Mouse (Mus musculus) liver, postnatal 0 days (tissue): ENCODE results near the gene Sgpp2. TPM values are rescaled to one million over a fixed set of nuclear protein-coding genes. Genes with fewer than 3 reads are reported as not detected.
A peak's percentile ranks its signal among the peaks of the same experiment; 100 is the strongest.

Source experiments
- ATAC-seq: fragments of 200-750 bp; cut with Nextera tagmentation; 2 replicates; pipeline ENCODE4 v1.8.0; 2017; ENCODE audit warnings: mild to moderate bottlenecking, moderate library complexity
- DNase-seq: peaks from one replicate; pipeline ENCODE4 v3.0.0-alpha.2; 2016
- H3K27ac ChIP-seq: fragments of 300-500 bp; sonication (generic); 2 replicates; pipeline ENCODE4 v1.5.1; 2014; ENCODE audit warnings: antibody characterized with exemption, moderate library complexity, mild to moderate bottlenecking, low read depth
- H3K27me3 ChIP-seq: fragments of 300-500 bp; sonication (generic); 2 replicates; pipeline ENCODE4 v1.6.1; 2014; ENCODE audit warnings: low read length, control low read depth, mixed read lengths; ENCODE audit not compliant: insufficient read depth
- H3K36me3 ChIP-seq: fragments of 300-500 bp; sonication (generic); replicated peaks from 2 replicates; pipeline ENCODE4 v1.6.1; 2014; ENCODE audit warnings: mild to moderate bottlenecking, control low read depth, low read length, moderate library complexity, mixed read lengths; ENCODE audit not compliant: insufficient read depth
- H3K4me1 ChIP-seq: fragments of 300-500 bp; sonication (generic); 2 replicates; pipeline ENCODE4 v1.6.1; 2014; ENCODE audit warnings: antibody characterized with exemption, mild to moderate bottlenecking, control low read depth; ENCODE audit not compliant: insufficient read depth
- H3K4me2 ChIP-seq: fragments of 300-500 bp; sonication (generic); 2 replicates; pipeline ENCODE4 v1.6.1; 2014; ENCODE audit warnings: low read depth, mild to moderate bottlenecking, low read length, moderate library complexity, mixed read lengths
- H3K4me3 ChIP-seq: fragments of 300-500 bp; sonication (generic); 2 replicates; pipeline ENCODE4 v1.5.1; 2014; ENCODE audit warnings: low read depth, low read length
- H3K9ac ChIP-seq: fragments of 300-500 bp; sonication (generic); replicated peaks from 2 replicates; pipeline ENCODE4 v1.6.1; 2014; ENCODE audit warnings: mild to moderate bottlenecking, moderate library complexity
- H3K9me3 ChIP-seq: fragments of 300-500 bp; sonication (generic); 2 replicates; pipeline ENCODE4 v1.6.1; 2016; ENCODE audit warnings: mild to moderate bottlenecking, control low read depth, low read length, mixed read lengths
- CTCF ChIP-seq: sonication (generic); IDR thresholded peaks from 2 replicates; pipeline ENCODE4 v1.5.1; 2016; ENCODE audit warnings: antibody characterized with exemption, low read depth
- EP300 ChIP-seq: IDR thresholded peaks from 2 replicates; pipeline ENCODE4 v1.6.1; 2016; ENCODE audit warnings: antibody characterized with exemption, low read depth, mild to moderate bottlenecking
- WGBS: fragments of 180-500 bp; shearing (Covaris S2); extraction: QIAGEN DNeasy Blood & Tissue Kit; methylation state at CpG from one replicate; pipeline ENCODE4 v1.1.7; 2014; ENCODE audit not compliant: insufficient replicate concordance; 5-methylcytosine and 5-hydroxymethylcytosine counted together
- polyA plus RNA-seq: library from polyadenylated mRNA; unstranded; fragments of >200 nt; fragmentation: Nextera tagmentation; extraction: Ambion mirVana; gene quantifications from 2 replicates; pipeline ENCODE4 v1.2.1, GENCODE M21; 2015

The Sgpp2 gene
- polyA plus RNA-seq, 1 experiment from 2014 or later = 0.14 TPM

DNA sequence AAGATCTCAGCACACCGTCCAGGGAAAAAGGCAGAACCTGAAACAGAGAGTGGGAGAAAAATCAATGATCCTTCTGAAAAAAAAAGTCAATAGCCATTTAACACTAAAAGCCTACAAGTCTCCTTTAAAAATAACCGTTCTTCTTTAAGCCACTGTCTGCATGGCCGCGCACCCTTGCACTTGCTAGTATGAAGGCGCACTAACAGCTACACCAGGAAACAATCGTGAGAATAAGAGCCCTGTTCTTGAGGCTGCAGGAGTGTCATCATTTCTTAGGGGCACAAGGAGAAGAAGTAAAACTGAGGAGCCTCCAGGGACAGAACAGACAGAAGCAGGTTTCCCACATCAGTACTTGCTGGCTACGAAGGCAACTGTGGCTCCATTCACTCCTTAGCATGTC, 115.2 kb downstream of the Sgpp2 start:
- no peak for TF ChIP-seq EP300
- TF ChIP-seq CTCF = no peak
- no peak for DNase-seq
- no peak overlapping the region for H3K27ac ChIP-seq
- H3K4me2 ChIP-seq = no peak overlapping the region
- H3K27me3 ChIP-seq = no peaks in the 10 kb centered on the region
- peaks cover 15% of the 10 kb centered on the region for H3K36me3 ChIP-seq
- no peak for ATAC-seq
- peaks cover 8% of the 10 kb centered on the region for H3K4me1 ChIP-seq
- no peak overlapping the region for H3K9ac ChIP-seq
- H3K4me3 ChIP-seq = no peak overlapping the region
- H3K9me3 ChIP-seq = no peaks in the 10 kb centered on the region
- WGBS = 80% methylated on average over 7 of the region's 7 CpGs

- no peak for DNase-seq
Observed at GRCm38 (mm10) chr1:78425793-78426700, 115.9 kb downstream of the Sgpp2 start.

DNA sequence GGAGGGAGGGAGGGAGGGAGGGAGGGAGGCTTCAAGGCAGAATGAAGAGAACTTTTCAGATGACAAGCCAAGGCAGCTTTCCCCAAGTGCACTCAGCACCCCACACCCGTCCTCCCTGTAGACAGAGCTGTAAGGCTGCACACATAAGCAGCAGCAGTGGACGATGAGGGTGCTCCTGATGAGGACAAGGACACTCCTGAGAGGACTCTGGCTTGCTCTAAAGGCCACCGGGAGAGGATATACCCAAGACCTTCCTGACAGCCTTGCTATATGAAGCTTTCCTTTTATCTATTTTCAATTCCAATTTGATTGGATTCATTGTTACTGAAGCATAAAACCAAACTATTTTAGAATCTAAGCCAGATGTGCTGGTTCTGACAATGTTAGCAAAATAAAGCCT, 116.7 kb downstream of the Sgpp2 start:
- Histone ChIP-seq H3K4me3 (no peak overlapping the region), H3K4me2 (no peak overlapping the region), H3K4me1 (peaks cover 8% of the 10 kb centered on the region), H3K27me3 (no peaks in the 10 kb centered on the region), H3K9ac (no peak overlapping the region), H3K27ac (no peak overlapping the region), H3K36me3 (peaks cover 12% of the 10 kb centered on the region), H3K9me3 (no peaks in the 10 kb centered on the region)
- no peak for TF ChIP-seq EP300
- TF ChIP-seq CTCF = no peak
- WGBS = 76% methylated on average over 3 of the region's 3 CpGs
- DNase-seq (no peak), ATAC-seq (no peak)

More at GRCm38 (mm10) chr1:78425793-78426700, 115.9 kb downstream of the Sgpp2 start:
- Histone ChIP-seq H3K36me3 (peaks cover 12% of the 10 kb centered on the region), H3K4me2 (no peak overlapping the region), H3K4me3 (no peak overlapping the region), H3K9me3 (no peaks in the 10 kb centered on the region), H3K4me1 (peaks cover 8% of the 10 kb centered on the region), H3K27me3 (no peaks in the 10 kb centered on the region), H3K27ac (no peak overlapping the region), H3K9ac (no peak overlapping the region)
- TF ChIP-seq EP300 (no peak), CTCF (no peak)
- ATAC-seq = no peak
- 84% methylated on average over 7 of the region's 7 CpGs for WGBS

GRCm38 (mm10) chr1:78428851-78429250, 118.7 kb downstream of the Sgpp2 start:
- Histone ChIP-seq H3K4me3 (no peak overlapping the region), H3K9me3 (no peaks in the 10 kb centered on the region), H3K9ac (no peak overlapping the region), H3K4me1 (peaks cover 8% of the 10 kb centered on the region), H3K27ac (no peak overlapping the region), H3K27me3 (no peaks in the 10 kb centered on the region), H3K36me3 (peaks cover 9% of the 10 kb centered on the region), H3K4me2 (no peak overlapping the region)
- DNase-seq (no peak), ATAC-seq (no peak)
- WGBS = 89% methylated on average over 11 of the region's 11 CpGs
- no peak for TF ChIP-seq CTCF
- no peak for TF ChIP-seq EP300

- Histone ChIP-seq H3K4me3 (no peak overlapping the region), H3K36me3 (peaks cover 2% of the 10 kb centered on the region; the same call in 1 of the 2 replicates), H3K27ac (no peak overlapping the region), H3K27me3 (no peaks in the 10 kb centered on the region), H3K4me2 (no peak overlapping the region), H3K9me3 (no peaks in the 10 kb centered on the region), H3K4me1 (no peaks in the 10 kb centered on the region), H3K9ac (no peak overlapping the region)
- no peak for ATAC-seq
- 88% methylated on average over 9 of the region's 9 CpGs for WGBS
- TF ChIP-seq EP300 (no peak), CTCF (no peak)
- DNase-seq = no peak
Observed at GRCm38 (mm10) chr1:78433472-78433871, 123.3 kb downstream of the Sgpp2 start.

DNA sequence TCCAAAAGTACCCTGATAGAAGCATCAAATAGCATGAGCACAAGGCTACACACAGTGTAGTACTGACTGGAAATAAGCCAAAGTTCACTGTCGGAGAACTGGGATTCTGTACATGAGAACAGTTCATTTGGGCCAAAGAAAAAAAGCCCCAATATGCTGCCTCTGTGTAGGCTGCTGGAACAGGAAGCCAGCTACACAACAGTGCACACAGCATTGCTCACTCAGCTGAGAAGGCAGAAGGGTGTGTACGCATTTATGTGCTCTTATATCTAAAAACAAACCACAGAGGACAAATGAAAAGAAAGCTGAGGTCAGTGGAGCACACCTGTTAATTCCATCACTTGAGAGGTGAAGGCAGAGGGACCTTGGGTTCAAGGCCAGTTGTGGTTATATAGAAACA, 125.8 kb downstream of the Sgpp2 start:
- Histone ChIP-seq H3K27ac (peak overlapping the region; percentile 8; the same call in 1 of the 2 replicates), H3K36me3 (peaks cover 20% of the 10 kb centered on the region), H3K9ac (no peak overlapping the region), H3K4me2 (no peak overlapping the region), H3K9me3 (no peaks in the 10 kb centered on the region), H3K4me1 (no peaks in the 10 kb centered on the region), H3K27me3 (no peaks in the 10 kb centered on the region), H3K4me3 (no peak overlapping the region)
- no peak for DNase-seq
- TF ChIP-seq EP300 = no peak
- TF ChIP-seq CTCF = no peak
- WGBS = 63% methylated on average over 2 of the region's 2 CpGs
- 0 out of 2 replicates have a peak, but pooled peaks have one; percentile 40 for ATAC-seq
